Mouse (Mus musculus) Patski (cell line): Measurements from ENCODE around the gene Gmeb1. TPM values are rescaled to one million over a fixed set of nuclear protein-coding genes. Genes with fewer than 3 reads are reported as not detected.
A peak's percentile ranks its signal among the peaks of the same experiment; 100 is the strongest.

Source experiments
- ATAC-seq: fragments of 100-300 bp; one replicate; pipeline ENCODE4 v1.8.0; 2021
- CTCF ChIA-PET: fragments of 350-600 bp; sonication (Branson Sonifier 250); formaldehyde crosslinking; loops from one replicate; lab custom pipeline; 2022; ENCODE audit warnings: inconsistent platforms; lab: Charles Lee
- POLR2A ChIA-PET: fragments of 350-600 bp; sonication (Branson Sonifier 250); formaldehyde crosslinking; loops from one replicate; lab custom pipeline; 2022; ENCODE audit warnings: antibody characterized with exemption, inconsistent platforms; lab: Charles Lee
- DNase-seq: peaks from one replicate; pipeline ENCODE4 v3.0.0-alpha.2; 2011; ENCODE audit warnings: low read depth, low spot score
- H3K27me3 ChIP-seq: fragments of 371-371 bp; one replicate; pipeline ENCODE4 v1.5.1; 2021
- CTCF ChIP-seq: fragments of 100-300 bp; IDR thresholded peaks from one replicate; pipeline ENCODE4 v1.5.1; 2021
- in situ Hi-C: fragments of 300-500 bp; cut with MboI; formaldehyde crosslinking; loops from 3 replicates; pipeline ENCODE4 v1.11.1; 2018; ENCODE audit warnings: low pct_unique_long_range_greater_than_20kb, mixed read lengths
- polyA plus RNA-seq: library from polyadenylated mRNA; unstranded; gene quantifications from one replicate; pipeline ENCODE4 v1.2.3, GENCODE M21; 2021

Gmeb1 gene
- polyA plus RNA-seq, 1 experiment from 2014 or later, result 14.0 TPM

DNA sequence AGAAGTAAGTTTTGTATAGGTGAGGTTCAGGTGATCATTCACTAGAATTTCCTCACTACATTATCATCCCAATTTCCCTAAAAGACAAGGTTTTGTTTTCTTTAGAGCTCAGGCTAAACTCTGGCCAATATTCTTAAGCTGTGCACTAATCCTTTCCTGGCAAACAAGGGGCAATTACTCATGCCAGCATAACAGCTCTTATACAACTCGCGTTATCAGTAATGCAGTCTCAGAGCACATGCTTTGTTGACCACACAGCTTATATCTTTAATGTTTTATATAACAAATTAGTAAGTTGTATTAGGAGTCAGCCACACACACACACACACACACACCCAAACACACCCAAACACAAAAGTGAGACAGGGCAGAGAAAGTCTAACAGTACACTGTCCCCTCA lies 51.1 kb downstream of the Gmeb1 start:
- no peak for ATAC-seq
- in situ Hi-C loops, result no loop called here
- no peak for TF ChIP-seq CTCF
- POLR2A ChIA-PET, result interaction anchor here (0.7 kb wide), 2 partner anchors 29 to 119 kb away, joined by 3 read pairs; partner anchors contain the start of gene Trnau1ap
- no peaks in the 10 kb centered on the region for H3K27me3 ChIP-seq
- CTCF ChIA-PET, result interaction anchor here (0.8 to 1.0 kb wide), 3 partner anchors 16 to 123 kb away, joined by 3 to 4 read pairs (median 4); no protein-coding TSS in a partner anchor
- DNase-seq, result no peak

DNA sequence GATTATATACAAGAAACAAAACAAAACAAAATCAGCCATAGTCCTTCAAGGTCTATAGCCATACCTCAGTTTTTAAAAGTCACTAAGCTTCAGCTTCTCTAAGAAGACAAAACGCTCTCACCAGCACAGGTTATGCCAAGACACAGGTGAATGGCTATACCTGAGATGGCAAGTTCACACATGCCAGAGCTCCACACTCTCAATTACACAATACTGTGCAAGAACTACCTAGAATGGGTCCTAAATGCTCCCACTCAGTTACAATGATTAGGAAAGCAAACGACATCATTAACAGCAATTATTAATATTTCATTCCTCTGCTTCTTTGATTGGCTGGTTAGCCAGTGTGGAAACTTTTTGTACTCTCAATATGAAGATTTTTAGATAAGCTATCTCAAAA lies 52.1 kb downstream of the Gmeb1 start:
- POLR2A ChIA-PET, result no interaction called here
- no peak for TF ChIP-seq CTCF
- H3K27me3 ChIP-seq, result no peaks in the 10 kb centered on the region
- in situ Hi-C loops, result no loop called here
- CTCF ChIA-PET, result no interaction called here
- ATAC-seq, result no peak
- DNase-seq, result no peak

DNA sequence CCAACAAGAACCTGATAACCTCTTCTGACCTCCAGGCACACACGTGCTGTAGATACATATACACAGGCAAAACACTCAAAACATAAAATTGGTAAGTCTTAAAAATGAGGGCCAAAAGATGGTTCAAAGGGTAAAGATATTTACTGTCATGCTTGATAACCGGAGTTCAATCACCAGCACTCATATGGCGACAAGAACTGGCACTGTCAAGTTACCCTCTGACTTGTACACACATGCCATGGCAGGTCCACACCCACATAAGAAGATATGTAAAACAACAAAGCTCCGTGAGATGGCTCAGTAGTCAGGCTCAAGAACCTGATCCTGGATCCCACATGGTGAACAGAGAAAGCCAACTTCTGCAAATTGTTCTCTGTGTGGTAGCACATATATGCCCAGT lies 54.1 kb downstream of the Gmeb1 start:
- no peak for DNase-seq
- no peak for TF ChIP-seq CTCF
- no peak for ATAC-seq
- POLR2A ChIA-PET, result no interaction called here
- CTCF ChIA-PET, result no interaction called here
- in situ Hi-C loops, result no loop called here
- no peaks in the 10 kb centered on the region for H3K27me3 ChIP-seq

DNA sequence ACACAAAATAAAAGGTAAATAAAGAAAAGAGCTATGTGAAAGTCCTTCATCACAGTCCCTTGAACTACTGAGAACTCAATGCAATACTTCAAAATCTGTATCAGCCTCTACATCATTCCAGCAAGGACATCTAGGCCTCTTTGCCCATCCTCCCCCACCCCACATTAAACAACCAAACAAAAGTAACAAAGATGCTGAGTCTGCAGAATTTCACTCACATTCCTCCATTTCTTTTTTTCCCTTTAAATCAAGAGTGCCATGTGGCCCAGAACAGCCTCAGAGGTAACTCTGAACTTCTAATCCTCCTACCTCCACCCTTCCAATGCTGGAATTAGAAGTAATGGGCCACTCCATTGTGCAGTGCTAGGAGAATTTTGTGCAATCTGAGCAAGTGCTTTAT lies 62.6 kb downstream of the Gmeb1 start:
- ChIA-PET CTCF (interaction anchor here (0.8 to 1.7 kb wide), 2 partner anchors 13 to 14 kb away, joined by 4 to 5 read pairs; no protein-coding TSS in a partner anchor), POLR2A (no interaction called here)
- ATAC-seq (no peak), DNase-seq (no peak)
- TF ChIP-seq CTCF, result no peak
- in situ Hi-C loops, result no loop called here
- no peaks in the 10 kb centered on the region for H3K27me3 ChIP-seq

DNA sequence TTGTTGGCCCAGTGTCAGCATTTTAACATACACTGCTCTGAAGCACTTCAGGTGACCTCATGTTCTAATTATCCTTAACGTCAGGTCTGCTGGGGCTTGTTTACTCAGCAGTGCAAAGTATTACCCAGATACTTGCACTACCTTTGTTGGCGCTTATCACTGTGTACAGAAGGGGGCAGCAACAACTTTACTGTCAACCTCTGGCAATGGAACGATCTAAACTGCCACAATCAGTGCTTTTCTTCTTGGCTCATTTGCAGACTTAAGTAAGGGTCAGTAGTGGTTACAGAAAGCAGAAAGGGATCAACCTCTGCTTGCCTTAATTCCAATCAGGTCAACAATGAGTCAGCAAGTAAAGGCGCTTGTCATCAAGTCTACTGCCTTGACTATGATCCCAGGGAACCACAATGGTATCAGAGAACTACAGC lies 63.1 kb downstream of the Gmeb1 start:
- in situ Hi-C loops, result no loop called here
- ChIA-PET CTCF (interaction anchor here (0.8 to 1.7 kb wide), 2 partner anchors 13 to 15 kb away, joined by 4 to 5 read pairs; no protein-coding TSS in a partner anchor), POLR2A (no interaction called here)
- no peaks in the 10 kb centered on the region for H3K27me3 ChIP-seq
- no peak for DNase-seq
- TF ChIP-seq CTCF, result peak; percentile 53
- ATAC-seq, result no peak

DNA sequence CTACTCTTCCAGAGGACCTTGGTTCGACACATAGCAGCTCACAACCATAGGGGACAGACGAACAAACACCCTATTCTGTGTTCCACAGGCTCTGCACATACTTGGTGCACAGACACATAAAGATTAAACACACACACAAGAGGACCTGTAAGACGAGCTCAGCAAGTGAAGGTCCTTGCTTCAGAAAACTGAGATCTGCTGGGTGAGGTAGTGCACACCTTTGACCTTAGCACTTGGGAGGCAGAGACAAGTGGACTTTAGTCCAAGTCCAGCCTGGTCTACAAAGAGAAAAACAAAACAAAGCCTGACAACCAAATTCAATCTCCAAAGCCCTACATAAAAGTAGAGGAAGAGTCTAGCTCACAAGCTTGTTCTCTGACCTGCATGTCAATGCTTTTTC lies 66.4 kb downstream of the Gmeb1 start:
- ChIA-PET POLR2A (no interaction called here), CTCF (interaction anchor here (1.4 to 1.5 kb wide), 2 partner anchors 10 to 15 kb away, joined by 4 to 5 read pairs; no protein-coding TSS in a partner anchor)
- H3K27me3 ChIP-seq, result no peaks in the 10 kb centered on the region
- DNase-seq (no peak), ATAC-seq (no peak)
- no peak for TF ChIP-seq CTCF
- in situ Hi-C loops, result no loop called here

DNA sequence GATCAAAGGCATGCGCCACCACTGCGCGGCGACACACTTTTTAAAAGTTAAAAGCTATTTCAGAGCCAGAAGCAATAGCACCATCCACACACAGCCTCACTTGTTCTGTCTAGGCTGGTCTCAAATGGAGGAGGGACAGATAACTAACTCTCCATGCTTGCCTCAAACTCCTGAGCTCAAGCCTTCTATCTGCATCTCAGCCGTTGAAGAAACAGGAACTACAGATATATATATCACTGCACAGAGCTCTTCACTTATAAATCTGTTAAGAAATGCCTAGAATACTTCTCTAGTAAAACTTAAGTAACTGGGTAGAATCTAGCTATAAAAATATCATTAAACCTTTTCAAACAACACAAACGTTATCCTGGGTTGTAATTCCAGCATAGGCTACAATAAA lies 67.0 kb downstream of the Gmeb1 start:
- CTCF ChIA-PET, result interaction anchor here (1.4 to 1.5 kb wide), 2 partner anchors 9 to 16 kb away, joined by 4 to 5 read pairs; no protein-coding TSS in a partner anchor
- in situ Hi-C loops, result no loop called here
- no peak for ATAC-seq
- DNase-seq, result no peak
- POLR2A ChIA-PET, result no interaction called here
- no peak for TF ChIP-seq CTCF
- no peaks in the 10 kb centered on the region for H3K27me3 ChIP-seq

DNA sequence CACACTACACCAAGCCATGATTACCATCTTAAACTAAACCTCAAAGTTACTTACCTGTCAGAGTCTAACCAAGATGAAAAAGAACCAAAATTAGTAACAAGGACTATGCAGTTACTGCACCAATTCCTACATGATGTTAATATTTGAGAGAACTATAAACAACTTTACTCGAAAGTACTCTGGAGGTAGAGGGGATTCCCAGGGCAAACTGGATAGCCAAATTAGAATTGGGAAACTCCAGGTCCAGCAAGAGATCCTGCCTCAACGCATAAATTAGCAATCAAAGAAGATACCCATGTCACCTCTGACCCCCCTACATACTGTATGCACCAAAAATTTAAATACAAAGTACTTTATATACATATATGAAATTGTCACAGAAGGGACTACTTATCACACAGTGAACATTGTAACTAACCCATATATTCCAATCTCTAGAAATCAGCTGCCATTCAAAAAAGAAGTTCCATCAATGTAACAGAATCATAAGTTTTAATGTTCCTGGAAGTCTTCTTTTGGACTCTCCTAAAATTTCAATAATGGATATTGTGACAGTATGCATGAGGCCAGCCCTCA lies 73.5 kb downstream of the Gmeb1 start:
- in situ Hi-C loops, result loop anchor here (10.0 kb wide), 1 partner anchor 157 kb away; no protein-coding TSS in a partner anchor
- no peak for TF ChIP-seq CTCF
- H3K27me3 ChIP-seq, result no peaks in the 10 kb centered on the region
- DNase-seq (no peak), ATAC-seq (no peak)
- POLR2A ChIA-PET, result no interaction called here
- CTCF ChIA-PET, result no interaction called here

DNA sequence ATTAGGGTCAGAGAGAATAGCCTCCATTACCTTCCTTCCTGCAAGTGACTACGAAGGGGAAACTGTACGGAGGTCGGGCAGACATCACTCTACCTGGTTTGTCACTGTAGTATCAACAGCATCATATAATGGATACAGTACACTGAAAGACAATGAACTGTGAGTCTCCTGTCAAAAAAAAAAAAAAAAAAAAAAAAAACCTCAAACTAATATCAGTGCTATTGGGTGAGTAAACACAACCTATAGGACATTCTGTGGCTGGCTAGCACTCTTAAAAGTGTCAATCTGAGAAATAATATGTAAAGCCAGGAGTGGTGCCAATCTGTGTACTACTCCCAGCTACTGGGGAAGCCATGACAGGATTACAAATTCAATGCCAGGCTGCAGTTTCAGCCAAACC lies 78.2 kb downstream of the Gmeb1 start:
- no peak for TF ChIP-seq CTCF
- DNase-seq (no peak), ATAC-seq (no peak)
- ChIA-PET CTCF (no interaction called here), POLR2A (no interaction called here)
- H3K27me3 ChIP-seq, result no peaks in the 10 kb centered on the region
- in situ Hi-C loops, result loop anchor here (10.0 kb wide), 1 partner anchor 162 kb away; no protein-coding TSS in a partner anchor

DNA sequence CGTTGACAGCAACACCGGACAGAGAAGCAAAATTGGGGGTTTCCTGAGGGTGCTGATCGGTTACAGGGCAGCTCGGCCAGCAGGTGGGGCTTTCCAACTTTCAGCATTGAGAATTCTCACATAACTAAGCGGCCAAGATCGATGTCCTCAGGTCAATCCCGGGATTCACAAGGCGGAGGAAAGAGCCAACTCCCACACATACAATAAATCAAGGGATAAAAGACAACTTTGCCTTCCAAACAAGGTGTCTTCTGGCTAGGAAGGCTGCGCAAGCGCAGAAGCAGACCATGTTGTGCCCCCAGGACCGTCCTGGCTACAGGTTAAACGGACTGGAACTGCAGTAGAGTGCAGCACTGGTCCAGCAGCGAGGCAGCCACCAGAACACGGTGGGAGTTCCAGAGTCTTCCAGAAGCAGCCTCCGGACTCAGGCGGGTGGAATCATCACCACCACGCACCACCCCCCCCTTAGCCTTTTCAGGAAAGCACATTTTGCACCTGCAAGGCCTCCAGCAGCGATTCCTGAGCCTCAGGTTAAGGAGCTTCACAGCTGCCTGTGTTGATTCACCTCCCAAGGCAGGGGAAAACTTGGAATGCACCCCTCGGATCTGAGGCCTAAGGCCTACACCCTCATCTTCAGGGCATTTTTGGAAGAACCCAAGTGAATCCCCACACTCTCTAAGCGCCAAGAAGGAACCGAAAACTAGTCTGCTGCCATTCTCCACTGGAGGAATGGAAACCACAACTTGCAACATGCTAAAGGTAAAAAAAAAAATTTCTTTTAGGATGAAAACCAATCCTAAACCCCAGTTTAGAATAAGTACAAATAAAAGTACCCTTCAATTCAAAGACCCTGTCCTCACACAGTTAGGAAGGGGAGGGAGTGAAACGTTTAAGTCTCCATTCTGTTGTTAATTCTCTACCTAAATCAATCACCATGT lies 79.4 kb downstream of the Gmeb1 start:
- DNase-seq, result no peak
- ATAC-seq, result no peak
- POLR2A ChIA-PET, result interaction anchor here (0.6 to 0.8 kb wide), 2 partner anchors 29 to 50 kb away, joined by 3 read pairs; no protein-coding TSS in a partner anchor

More for the DNA sequence above, 79.4 kb downstream of the Gmeb1 start:
- H3K27me3 ChIP-seq, result no peaks in the 10 kb centered on the region
- in situ Hi-C loops, result loop anchor here (10.0 kb wide), 1 partner anchor 163 kb away; no protein-coding TSS in a partner anchor
- peak; percentile 36 for TF ChIP-seq CTCF
- CTCF ChIA-PET, result interaction anchor here (0.9 to 1.2 kb wide), 2 partner anchors 11 to 66 kb away, joined by 3 read pairs; no protein-coding TSS in a partner anchor
